Mouse (Mus musculus): Measurements from ENCODE around the gene 2310057J18Rik.
"Not testable (repeated sequence)": the region's sequence is repeated elsewhere in the genome, so short reads cannot be mapped to it uniquely, and the experiment has no call there.

Gene 2310057J18Rik

GRCm38 (mm10) chr10:28986203-28986602 lies at the start of gene 2310057J18Rik:
2310057J18Rik (minus strand) TSS chr10:28986303.
- ChIA-PET POLR2A (no interaction called here), CTCF (no interaction called here)

DNA sequence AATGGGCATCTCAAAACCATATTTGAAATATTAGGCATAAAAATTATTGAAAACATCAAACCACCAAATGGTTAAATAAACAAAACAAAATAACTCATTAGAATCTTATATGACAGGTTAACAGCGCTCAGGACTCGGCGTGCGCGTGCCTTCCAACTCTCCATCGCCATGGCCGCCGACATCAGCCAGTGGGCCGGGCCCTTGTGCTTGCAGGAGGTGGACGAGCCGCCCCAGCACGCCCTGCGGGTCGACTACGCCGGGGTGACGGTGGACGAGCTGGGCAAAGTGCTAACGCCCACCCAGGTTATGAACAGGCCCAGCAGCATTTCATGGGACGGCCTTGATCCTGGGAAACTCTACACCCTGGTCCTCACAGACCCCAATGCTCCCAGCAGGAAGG lies 43.9 kb upstream of the 2310057J18Rik start:
- CTCF ChIA-PET, POLR2A ChIA-PET: not testable (repeated sequence)

DNA sequence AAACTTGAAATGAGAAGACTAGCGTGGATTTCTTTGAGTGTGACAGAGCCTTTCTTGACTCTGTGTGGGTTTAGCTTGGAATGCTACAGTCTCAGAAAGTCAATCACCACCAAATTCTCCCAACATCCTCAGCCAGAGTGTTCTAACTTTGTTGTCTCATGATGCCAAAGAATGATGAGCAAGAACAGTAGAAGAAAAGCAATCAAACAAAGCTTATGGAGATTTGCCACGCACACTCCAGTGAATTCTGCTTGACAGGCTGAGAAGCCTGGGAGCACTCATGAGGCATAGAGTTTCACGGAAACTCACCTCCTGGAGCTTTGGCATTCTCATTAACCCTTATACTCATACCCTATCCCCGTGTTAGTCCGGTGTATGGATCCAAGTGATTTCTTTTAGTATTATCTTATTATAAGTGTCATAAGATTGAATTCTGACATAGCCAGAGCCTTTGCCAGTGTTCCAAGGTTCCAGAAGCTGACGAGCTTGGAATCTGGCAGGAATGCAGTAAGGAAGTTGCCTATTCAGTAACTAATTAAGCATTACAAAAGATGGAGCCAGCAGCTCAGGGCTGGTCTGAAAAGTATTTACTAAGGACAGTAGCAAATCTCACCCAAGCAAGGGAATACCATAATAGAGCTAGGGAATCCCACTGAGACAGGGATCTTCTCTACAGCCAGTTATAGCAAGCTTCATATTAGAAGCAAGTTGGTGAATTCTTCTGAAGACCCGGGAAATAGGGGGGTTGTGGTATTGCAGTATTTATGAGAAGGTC lies 33.6 kb upstream of the 2310057J18Rik start:
- ChIA-PET CTCF (no interaction called here), POLR2A (interaction anchor here in 2 of 4 experiments (0.8 to 1.1 kb wide), 3 partner anchors 10 to 22 kb away, joined by 3 to 4 read pairs (median 3); no protein-coding TSS in a partner anchor)

DNA sequence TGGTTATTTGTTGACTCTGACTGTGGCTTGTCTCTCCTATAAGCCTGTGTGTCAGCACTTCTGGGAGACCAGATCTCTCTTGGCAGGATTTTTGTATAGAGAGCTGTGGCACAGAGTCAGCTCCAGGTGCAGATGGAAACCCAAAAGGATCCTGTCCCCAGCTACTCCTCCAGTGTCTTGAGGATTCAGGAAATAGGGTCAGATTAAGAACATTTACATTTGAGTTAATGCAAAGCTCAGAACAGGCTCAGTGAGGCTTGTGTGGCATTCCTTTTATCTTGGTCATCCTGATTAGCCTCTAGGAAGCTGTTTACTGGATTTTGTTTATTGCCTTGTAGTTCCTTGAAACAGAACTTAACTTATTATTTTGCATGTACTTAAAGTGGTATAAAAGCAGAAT lies 11.7 kb upstream of the 2310057J18Rik start:
- ChIA-PET CTCF (no interaction called here), POLR2A (interaction anchor here in 2 of 4 experiments (0.9 to 1.0 kb wide), 2 partner anchors 22 kb away, joined by 3 to 4 read pairs; no protein-coding TSS in a partner anchor)

GRCm38 (mm10) chr10:28988990-28989389 lies 2.9 kb upstream of the 2310057J18Rik start:
- CTCF ChIA-PET, result no interaction called here

GRCm38 (mm10) chr10:28968189-28968588 lies 17.9 kb downstream of the 2310057J18Rik start:
- POLR2A ChIA-PET, result interaction anchor here in 1 of 4 experiments (0.6 to 1.2 kb wide), 2 partner anchors 28 to 398 kb away, joined by 3 read pairs; no protein-coding TSS in a partner anchor
- CTCF ChIA-PET, result no interaction called here

More at GRCm38 (mm10) chr10:28988990-28989389, 2.9 kb upstream of the 2310057J18Rik start:
- POLR2A ChIA-PET, result no interaction called here

- POLR2A ChIA-PET, result no interaction called here
- CTCF ChIA-PET, result interaction anchor here in 2 of 4 experiments (0.7 to 1.2 kb wide), 3 partner anchors 12 to 111 kb away, joined by 3 to 10 read pairs (median 3); no protein-coding TSS in a partner anchor
These were observed 31.0 kb downstream of the 2310057J18Rik start for GRCm38 (mm10) chr10:28955138-28955537.

- ChIA-PET CTCF (interaction anchor here in 3 of 4 experiments (0.6 to 1.3 kb wide), 6 partner anchors 13 to 347 kb away, joined by 3 to 10 read pairs (median 4); no protein-coding TSS in a partner anchor), POLR2A (no interaction called here)
These were observed 31.6 kb downstream of the 2310057J18Rik start for GRCm38 (mm10) chr10:28954515-28954914.
